Mouse (Mus musculus) cerebellum, adult 2 months (tissue): ENCODE data around the gene Dtd1. TPM values are rescaled to one million over a fixed set of nuclear protein-coding genes. Genes with fewer than 3 reads are reported as not detected.

Experiments used
- DNase-seq, 2 experiments: peaks; one replicate each; pipeline ENCODE4 v3.0.0; 2021
- H3K27ac ChIP-seq: fragments of 200-500 bp; 2 replicates; pipeline ENCODE4 v1.5.1; 2012; ENCODE audit warnings: low read length, control low read depth, inconsistent platforms; ENCODE audit not compliant: insufficient read depth
- H3K27me3 ChIP-seq: fragments of 200-500 bp; 2 replicates; pipeline ENCODE4 v1.6.1; 2012; ENCODE audit warnings: inconsistent platforms, mild to moderate bottlenecking, low read length, moderate library complexity; ENCODE audit not compliant: control insufficient read depth, insufficient read depth
- H3K4me1 ChIP-seq: fragments of 200-500 bp; 2 replicates; pipeline ENCODE4 v1.6.1; 2011; ENCODE audit warnings: low read length; ENCODE audit not compliant: control insufficient read depth, insufficient read depth
- H3K4me3 ChIP-seq: fragments of 200-500 bp; replicated peaks from 2 replicates; pipeline ENCODE3; 2011; ENCODE audit warnings: mild to moderate bottlenecking, low read depth, low read length, control low read depth; ENCODE audit not compliant: insufficient read depth
- CTCF ChIP-seq: fragments of 200-500 bp; IDR thresholded peaks from 2 replicates; pipeline ENCODE4 v1.5.1; 2011; ENCODE audit warnings: low read depth, mild to moderate bottlenecking, control low read depth, low read length, moderate library complexity, borderline replicate concordance; ENCODE audit not compliant: insufficient read depth
- POLR2A ChIP-seq: fragments of 200-500 bp; IDR thresholded peaks from 2 replicates; pipeline ENCODE4 v1.6.1; 2011; ENCODE audit warnings: low read length, control low read depth, borderline replicate concordance; ENCODE audit not compliant: insufficient read depth
- WGBS: fragments of 180-500 bp; shearing (Covaris S2); methylation state at CpG from one replicate; pipeline ENCODE4 v1.1.7; 2018; 5-methylcytosine and 5-hydroxymethylcytosine counted together
- polyA plus RNA-seq: library from polyadenylated mRNA; depleted of rRNA; stranded (reverse); fragments of >200 nt; gene quantifications from 2 replicates; pipeline ENCODE4 v1.2.3, GENCODE M21; 2012

Dtd1 gene
- polyA plus RNA-seq, 1 experiment: 74.5 TPM

- Histone ChIP-seq H3K4me1 (no peaks in the 10 kb centered on the region), H3K27ac (no peak overlapping the region), H3K27me3 (no peaks in the 10 kb centered on the region), H3K4me3 (no peak overlapping the region)
- no peak for DNase-seq
- TF ChIP-seq CTCF (no peak), POLR2A (no peak)
- WGBS: 93% methylated on average over 9 of the region's 9 CpGs
Measured at GRCm38 (mm10) chr2:144763706-144764105, 164.0 kb downstream of the Dtd1 start.

- Histone ChIP-seq H3K27me3 (no peaks in the 10 kb centered on the region), H3K4me3 (no peak overlapping the region), H3K4me1 (no peaks in the 10 kb centered on the region), H3K27ac (no peak overlapping the region)
- no peak for DNase-seq
- WGBS: 78% methylated on average over 7 of the region's 7 CpGs
- TF ChIP-seq CTCF (no peak), POLR2A (no peak)
Measured at GRCm38 (mm10) chr2:144764116-144764788, 164.6 kb downstream of the Dtd1 start.

- H3K27ac ChIP-seq: no peak overlapping the region
- H3K4me3 ChIP-seq: no peak overlapping the region
- TF ChIP-seq CTCF (no peak), POLR2A (no peak)
- DNase-seq: no peak
- WGBS: 85% methylated on average over 5 of the region's 5 CpGs
- H3K4me1 ChIP-seq: no peaks in the 10 kb centered on the region
- no peaks in the 10 kb centered on the region for H3K27me3 ChIP-seq
Measured at GRCm38 (mm10) chr2:144765219-144765618, 165.5 kb downstream of the Dtd1 start.

- no peaks in the 10 kb centered on the region for H3K27me3 ChIP-seq
- no peak for TF ChIP-seq CTCF
- no peak for TF ChIP-seq POLR2A
- WGBS: 75% methylated on average over 3 of the region's 3 CpGs
- H3K4me1 ChIP-seq: no peaks in the 10 kb centered on the region
- H3K27ac ChIP-seq: no peak overlapping the region
- DNase-seq: no peak
- H3K4me3 ChIP-seq: no peak overlapping the region
Measured at GRCm38 (mm10) chr2:144768375-144769117, 168.8 kb downstream of the Dtd1 start.

GRCm38 (mm10) chr2:144769118-144769496, 169.4 kb downstream of the Dtd1 start:
- no peak for DNase-seq
- Histone ChIP-seq H3K4me1 (no peaks in the 10 kb centered on the region), H3K27me3 (no peaks in the 10 kb centered on the region), H3K27ac (no peak overlapping the region), H3K4me3 (no peak overlapping the region)
- WGBS: 98% methylated on average over 2 of the region's 2 CpGs
- TF ChIP-seq CTCF (no peak), POLR2A (no peak)

GRCm38 (mm10) chr2:144769556-144769955, 169.9 kb downstream of the Dtd1 start:
- WGBS: 31% methylated on average over 3 of the region's 3 CpGs
- no peak overlapping the region for H3K4me3 ChIP-seq
- H3K4me1 ChIP-seq: no peaks in the 10 kb centered on the region
- H3K27ac ChIP-seq: no peak overlapping the region
- DNase-seq: no peak
- TF ChIP-seq CTCF: no peak
- no peak for TF ChIP-seq POLR2A
- H3K27me3 ChIP-seq: no peaks in the 10 kb centered on the region

GRCm38 (mm10) chr2:144770452-144770941, 170.8 kb downstream of the Dtd1 start:
- no peak for TF ChIP-seq POLR2A
- no peak for TF ChIP-seq CTCF
- WGBS: 94% methylated on average over 7 of the region's 7 CpGs

GRCm38 (mm10) chr2:144771841-144772240, 172.1 kb downstream of the Dtd1 start:
- no peak for DNase-seq
- Histone ChIP-seq H3K27me3 (no peaks in the 10 kb centered on the region), H3K4me1 (no peaks in the 10 kb centered on the region), H3K27ac (no peak overlapping the region), H3K4me3 (no peak overlapping the region)
- TF ChIP-seq CTCF (no peak), POLR2A (no peak)
- WGBS: 90% methylated on average over 4 of the region's 4 CpGs

More at GRCm38 (mm10) chr2:144770452-144770941, 170.8 kb downstream of the Dtd1 start:
- no peaks in the 10 kb centered on the region for H3K4me1 ChIP-seq
- no peaks in the 10 kb centered on the region for H3K27me3 ChIP-seq
- no peak for DNase-seq
- no peak overlapping the region for H3K27ac ChIP-seq
- no peak overlapping the region for H3K4me3 ChIP-seq
